Mouse (Mus musculus) liver, postnatal 0 days (tissue): ENCODE measurements at regions not wholly inside any gene's neighbourhood (a gene's known extent, or its start where the extent isn't known, plus 50 kb on each side); places are given as distances from the start of the nearest gene placed in this dataset.

Experiments used
- CTCF ChIP-seq: sonication (generic); IDR thresholded peaks from 2 replicates; pipeline ENCODE4 v1.5.1; 2016; ENCODE audit warnings: antibody characterized with exemption, low read depth
- EP300 ChIP-seq: IDR thresholded peaks from 2 replicates; pipeline ENCODE4 v1.6.1; 2016; ENCODE audit warnings: antibody characterized with exemption, low read depth, mild to moderate bottlenecking

GRCm38 (mm10) chr2:169234368-169235070, 279.1 kb upstream of the Zfp64 start:
- TF ChIP-seq EP300 (no peak), CTCF (no peak)
